Mouse (Mus musculus) kidney, adult 2 months (tissue): ENCODE data around the gene Ptpre.

ENCODE experiments used
- CTCF ChIP-seq: fragments of 200-500 bp; conservative IDR thresholded peaks from 2 replicates; pipeline ENCODE4 v1.5.1; 2011; ENCODE audit warnings: low read depth, mild to moderate bottlenecking, control low read depth, low read length, moderate library complexity, mixed read lengths; ENCODE audit not compliant: insufficient read depth, insufficient read length
- POLR2A ChIP-seq: fragments of 200-500 bp; IDR thresholded peaks from one replicate; pipeline ENCODE4 v1.6.1; 2011; ENCODE audit warnings: low read depth, low read length, control low read depth

DNA sequence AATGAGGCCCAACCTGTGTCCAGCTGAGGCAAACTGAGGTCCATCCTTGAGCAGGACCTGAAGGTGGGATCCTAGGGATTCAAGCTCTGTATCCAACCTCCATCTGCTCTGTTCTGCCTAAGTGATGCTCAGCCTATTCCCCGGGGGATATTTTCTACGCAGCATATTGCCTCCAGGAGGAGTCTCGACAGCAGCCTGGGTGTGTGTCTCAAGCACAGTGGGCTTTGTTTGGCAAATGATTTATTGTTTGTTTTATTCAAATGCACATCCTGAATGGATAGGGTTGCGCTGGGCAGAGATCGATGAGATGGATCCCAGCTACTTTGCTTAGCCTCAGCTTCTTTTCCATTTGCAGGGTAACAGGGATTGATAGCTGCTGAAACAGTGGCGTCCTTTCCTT lies 11.2 kb downstream of the Ptpre start:
- no peak for TF ChIP-seq POLR2A
- no peak for TF ChIP-seq CTCF
